Mouse (Mus musculus) hindbrain, embryonic 14.5 days (tissue): ENCODE data around the gene Pklr. TPM values are rescaled to one million over a fixed set of nuclear protein-coding genes. Genes with fewer than 3 reads are reported as not detected.

Experiments
- ATAC-seq: fragments of 200-750 bp; cut with Nextera tagmentation; 2 replicates; pipeline ENCODE4 v1.8.0; 2017; ENCODE audit warnings: moderate number of reproducible peaks, mild to moderate bottlenecking, moderate TSS enrichment, moderate library complexity; ENCODE audit not compliant: low FRiP score
- DNase-seq: peaks from one replicate; pipeline ENCODE4 v3.0.0-alpha.2; 2015; ENCODE audit warnings: low spot score
- H3K27ac ChIP-seq: fragments of 300-500 bp; sonication (generic); 2 replicates; pipeline ENCODE4 v1.5.1; 2014; ENCODE audit warnings: mild to moderate bottlenecking, moderate library complexity
- H3K27me3 ChIP-seq: fragments of 300-500 bp; sonication (generic); 2 replicates; pipeline ENCODE4 v1.6.1; 2014; ENCODE audit warnings: mild to moderate bottlenecking, low read length, mixed read lengths; ENCODE audit not compliant: control insufficient read depth, insufficient read depth
- H3K36me3 ChIP-seq: fragments of 300-500 bp; sonication (generic); replicated peaks from 2 replicates; pipeline ENCODE4 v1.6.1; 2014; ENCODE audit not compliant: control insufficient read depth, insufficient read depth
- H3K4me1 ChIP-seq: fragments of 300-500 bp; sonication (generic); replicated peaks from 2 replicates; pipeline ENCODE4 v1.6.1; 2014; ENCODE audit warnings: antibody characterized with exemption, low read length, mixed read lengths; ENCODE audit not compliant: control insufficient read depth, insufficient read depth
- H3K4me2 ChIP-seq: fragments of 300-500 bp; sonication (generic); replicated peaks from 2 replicates; pipeline ENCODE4 v1.6.1; 2014; ENCODE audit warnings: mild to moderate bottlenecking, moderate library complexity
- H3K4me3 ChIP-seq: fragments of 300-500 bp; sonication (generic); replicated peaks from 2 replicates; pipeline ENCODE4 v1.5.1; 2014; ENCODE audit warnings: mild to moderate bottlenecking, low read length
- H3K9ac ChIP-seq: fragments of 300-500 bp; sonication (generic); 2 replicates; pipeline ENCODE4 v1.6.1; 2014
- H3K9me3 ChIP-seq: fragments of 300-500 bp; sonication (generic); 2 replicates; pipeline ENCODE4 v1.6.1; 2016; ENCODE audit warnings: low read length; ENCODE audit not compliant: control insufficient read depth
- WGBS: fragments of 180-500 bp; shearing (Covaris S2); extraction: QIAGEN DNeasy Blood & Tissue Kit; methylation state at CpG from one replicate; pipeline ENCODE4 v1.1.7; 2014; 5-methylcytosine and 5-hydroxymethylcytosine counted together
- polyA plus RNA-seq: library from polyadenylated mRNA; unstranded; fragments of >200 nt; fragmentation: Nextera tagmentation; extraction: Ambion mirVana; gene quantifications from 2 replicates; pipeline ENCODE4 v1.2.1, GENCODE M21; 2014

The Pklr gene
- polyA plus RNA-seq, 1 experiment from 2014 or later = 0.11 TPM

DNA sequence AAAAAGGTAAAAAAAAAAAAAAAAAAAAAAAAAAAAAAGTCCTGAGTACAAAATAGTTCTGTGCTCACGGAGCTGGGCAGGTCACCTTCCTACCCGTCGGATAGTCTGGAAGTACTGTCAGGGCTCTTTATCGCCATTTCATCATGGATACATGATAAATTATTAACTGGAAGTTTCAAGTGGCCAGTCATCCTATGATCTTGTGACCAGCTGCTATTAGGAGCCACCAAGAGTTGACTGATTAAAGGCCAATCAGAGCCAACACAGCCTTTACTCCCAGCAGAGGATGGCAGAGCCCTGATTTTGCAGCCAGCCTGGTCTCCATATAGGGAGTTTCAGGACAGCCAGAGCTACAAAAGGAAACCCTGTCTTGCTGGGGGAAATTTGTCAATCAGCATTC is 22.9 kb upstream of the Pklr start:
- DNase-seq = no peak
- H3K36me3 ChIP-seq = no peaks in the 10 kb centered on the region
- no peak overlapping the region for H3K9ac ChIP-seq
- 89% methylated on average over 4 of the region's 4 CpGs for WGBS
- no peak overlapping the region for H3K4me2 ChIP-seq
- H3K9me3 ChIP-seq = no peaks in the 10 kb centered on the region
- no peaks in the 10 kb centered on the region for H3K27me3 ChIP-seq
- no peaks in the 10 kb centered on the region for H3K4me1 ChIP-seq
- no peak overlapping the region for H3K4me3 ChIP-seq
- ATAC-seq = no peak
- H3K27ac ChIP-seq = no peak overlapping the region

DNA sequence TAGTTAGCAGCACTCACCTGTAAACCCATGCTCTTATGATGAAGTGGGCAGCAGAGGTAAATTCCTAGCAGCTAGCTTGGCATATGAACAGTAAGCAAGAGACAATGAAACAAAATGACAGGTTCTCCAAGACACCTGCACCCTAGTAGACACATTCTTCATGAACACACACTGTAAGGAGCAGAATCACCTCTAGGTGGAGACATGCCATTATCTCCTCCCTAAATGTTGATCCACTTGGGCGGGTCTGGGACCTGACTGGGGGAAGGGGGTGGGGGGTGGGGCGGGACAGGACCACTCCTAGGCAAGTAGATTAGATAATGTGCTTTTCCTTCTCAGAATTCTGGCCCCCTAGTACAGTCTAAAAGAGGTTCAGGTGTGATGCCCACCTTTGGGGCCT is 20.4 kb upstream of the Pklr start:
- no peak overlapping the region for H3K9ac ChIP-seq
- H3K27me3 ChIP-seq = no peaks in the 10 kb centered on the region
- no peaks in the 10 kb centered on the region for H3K4me1 ChIP-seq
- no peaks in the 10 kb centered on the region for H3K36me3 ChIP-seq
- no peak overlapping the region for H3K4me3 ChIP-seq
- no peak overlapping the region for H3K4me2 ChIP-seq
- WGBS = 22% methylated on average over 2 of the region's 2 CpGs
- ATAC-seq (no peak), DNase-seq (no peak)
- no peaks in the 10 kb centered on the region for H3K9me3 ChIP-seq
- H3K27ac ChIP-seq = no peak overlapping the region

DNA sequence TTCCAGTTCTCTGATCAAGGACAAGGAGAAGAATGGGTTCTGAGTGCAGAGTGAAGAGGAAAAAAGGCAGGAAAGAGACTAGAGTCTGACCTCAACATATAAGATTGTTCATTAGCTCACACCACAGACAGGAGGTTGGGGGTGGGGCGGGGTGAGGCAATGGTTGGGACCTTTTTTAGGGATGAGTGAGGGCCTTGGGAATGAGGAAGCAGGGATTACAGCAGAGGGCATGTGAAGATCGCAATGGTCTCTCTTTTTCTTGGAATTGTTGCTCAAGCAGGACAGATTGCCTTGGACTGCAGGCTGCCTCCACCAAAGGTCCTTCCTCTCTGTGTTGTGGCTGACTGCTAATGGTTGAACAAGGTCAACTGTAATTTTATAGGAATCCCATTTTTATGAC is 12.6 kb upstream of the Pklr start:
- ATAC-seq (no peak), DNase-seq (no peak)
- Histone ChIP-seq H3K9ac (no peak overlapping the region), H3K4me2 (no peak overlapping the region), H3K36me3 (no peaks in the 10 kb centered on the region), H3K27ac (no peak overlapping the region), H3K27me3 (no peaks in the 10 kb centered on the region), H3K4me1 (no peaks in the 10 kb centered on the region), H3K9me3 (no peaks in the 10 kb centered on the region), H3K4me3 (no peak overlapping the region)
- WGBS = 80% methylated on average over 2 of the region's 2 CpGs

DNA sequence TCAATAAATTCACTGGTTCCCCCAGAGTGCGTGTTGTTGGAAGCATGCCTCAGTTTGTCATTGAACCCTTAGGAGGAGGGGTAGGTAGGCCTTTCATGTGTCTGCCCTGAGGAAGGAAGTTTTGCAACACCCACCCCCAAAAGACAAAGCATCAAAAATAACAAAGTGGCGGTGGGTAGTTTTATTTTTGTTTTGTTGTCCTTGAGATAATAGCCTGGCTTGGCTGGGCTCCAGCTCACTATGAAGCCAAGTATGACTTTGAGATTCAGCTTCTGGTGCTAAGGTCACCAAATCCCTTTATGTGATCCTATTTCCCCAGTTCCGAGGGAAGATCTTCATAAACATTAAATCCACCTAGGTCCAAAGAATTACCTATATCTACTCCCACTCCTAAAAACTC is 11.7 kb upstream of the Pklr start:
- H3K4me1 ChIP-seq = no peaks in the 10 kb centered on the region
- 77% methylated on average over 3 of the region's 3 CpGs for WGBS
- H3K27ac ChIP-seq = no peak overlapping the region
- no peak overlapping the region for H3K4me2 ChIP-seq
- H3K9ac ChIP-seq = no peak overlapping the region
- no peaks in the 10 kb centered on the region for H3K27me3 ChIP-seq
- H3K36me3 ChIP-seq = no peaks in the 10 kb centered on the region
- no peak overlapping the region for H3K4me3 ChIP-seq
- no peaks in the 10 kb centered on the region for H3K9me3 ChIP-seq
- ATAC-seq (no peak), DNase-seq (no peak)

DNA sequence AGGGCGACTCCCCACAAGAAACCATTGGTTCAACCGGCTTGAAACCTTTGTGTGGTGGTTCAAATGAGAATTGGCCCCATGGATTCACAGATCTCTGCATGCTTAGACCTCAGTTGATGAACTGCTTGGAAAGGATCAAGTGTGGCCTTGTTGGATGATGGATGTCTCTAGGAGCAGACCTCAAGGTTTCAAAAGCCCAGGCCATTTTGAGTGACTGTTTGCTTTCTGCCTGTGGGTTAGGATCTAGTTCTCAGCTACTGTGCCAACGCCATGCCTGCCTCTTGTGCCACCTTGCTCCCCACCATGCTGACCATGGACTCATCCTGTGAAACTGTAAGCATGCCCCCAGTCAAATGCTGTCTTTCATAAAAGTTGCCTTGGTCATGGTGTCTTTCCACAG is 10.0 kb upstream of the Pklr start:
- Histone ChIP-seq H3K4me3 (no peak overlapping the region), H3K4me2 (no peak overlapping the region), H3K9ac (no peak overlapping the region), H3K36me3 (no peaks in the 10 kb centered on the region), H3K27ac (no peak overlapping the region), H3K4me1 (no peaks in the 10 kb centered on the region), H3K27me3 (no peaks in the 10 kb centered on the region), H3K9me3 (no peaks in the 10 kb centered on the region)
- 91% methylated on average over 3 of the region's 3 CpGs for WGBS
- no peak for DNase-seq
- ATAC-seq = no peak

DNA sequence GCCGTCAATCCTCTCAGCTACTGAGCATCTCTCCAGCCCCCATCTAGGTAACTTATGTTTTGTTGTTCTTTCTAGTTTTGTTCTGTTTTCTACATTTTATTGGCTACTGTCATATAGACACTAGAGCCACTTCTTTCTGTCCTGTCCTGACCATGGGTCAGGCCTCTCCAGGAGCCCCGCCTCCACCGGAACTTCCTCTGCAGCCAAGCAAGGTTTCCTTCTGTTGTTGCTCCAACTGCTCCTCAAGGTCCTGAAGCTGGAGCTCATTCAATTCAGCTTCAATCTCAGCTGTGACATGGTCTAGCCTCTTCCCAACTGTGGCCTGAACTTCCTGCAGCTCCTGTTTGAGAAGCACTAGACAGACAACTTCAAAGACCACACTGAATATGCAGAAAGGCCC is 6.0 kb upstream of the Pklr start:
- H3K4me1 ChIP-seq = no peaks in the 10 kb centered on the region
- 92% methylated on average over 3 of the region's 3 CpGs for WGBS
- ATAC-seq = no peak

DNA sequence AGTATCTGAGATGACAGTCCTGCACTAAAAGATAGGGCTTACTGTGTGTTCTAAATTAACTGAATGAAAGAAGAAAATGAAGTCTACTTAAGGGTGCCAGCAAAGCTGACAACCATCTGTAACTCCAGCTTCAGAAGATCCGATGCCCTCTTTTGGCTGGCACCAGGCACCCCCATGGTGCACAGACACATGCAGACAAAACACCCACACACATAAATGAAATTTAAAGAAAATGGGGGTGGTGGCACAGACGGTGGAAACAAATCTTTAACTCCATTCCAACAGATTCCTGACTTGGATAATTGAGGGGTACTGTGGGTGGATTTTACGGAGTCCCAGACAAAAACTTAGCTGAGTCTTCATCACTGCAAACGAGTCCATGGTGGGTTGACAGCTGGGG is 4.1 kb upstream of the Pklr start:
- 44% methylated on average over 4 of the region's 4 CpGs for WGBS
- Histone ChIP-seq H3K9ac (peak overlapping the region; percentile 55; the same call in 1 of the 2 replicates), H3K4me3 (0 out of 2 replicates have a peak overlapping the region, but pooled peaks have one; percentile 27)

More for the DNA sequence above, 6.0 kb upstream of the Pklr start:
- H3K4me2 ChIP-seq = no peak overlapping the region
- no peak overlapping the region for H3K27ac ChIP-seq
- no peaks in the 10 kb centered on the region for H3K27me3 ChIP-seq
- H3K36me3 ChIP-seq = no peaks in the 10 kb centered on the region
- no peaks in the 10 kb centered on the region for H3K9me3 ChIP-seq
- DNase-seq = no peak
- no peak overlapping the region for H3K4me3 ChIP-seq
- no peak overlapping the region for H3K9ac ChIP-seq

DNA sequence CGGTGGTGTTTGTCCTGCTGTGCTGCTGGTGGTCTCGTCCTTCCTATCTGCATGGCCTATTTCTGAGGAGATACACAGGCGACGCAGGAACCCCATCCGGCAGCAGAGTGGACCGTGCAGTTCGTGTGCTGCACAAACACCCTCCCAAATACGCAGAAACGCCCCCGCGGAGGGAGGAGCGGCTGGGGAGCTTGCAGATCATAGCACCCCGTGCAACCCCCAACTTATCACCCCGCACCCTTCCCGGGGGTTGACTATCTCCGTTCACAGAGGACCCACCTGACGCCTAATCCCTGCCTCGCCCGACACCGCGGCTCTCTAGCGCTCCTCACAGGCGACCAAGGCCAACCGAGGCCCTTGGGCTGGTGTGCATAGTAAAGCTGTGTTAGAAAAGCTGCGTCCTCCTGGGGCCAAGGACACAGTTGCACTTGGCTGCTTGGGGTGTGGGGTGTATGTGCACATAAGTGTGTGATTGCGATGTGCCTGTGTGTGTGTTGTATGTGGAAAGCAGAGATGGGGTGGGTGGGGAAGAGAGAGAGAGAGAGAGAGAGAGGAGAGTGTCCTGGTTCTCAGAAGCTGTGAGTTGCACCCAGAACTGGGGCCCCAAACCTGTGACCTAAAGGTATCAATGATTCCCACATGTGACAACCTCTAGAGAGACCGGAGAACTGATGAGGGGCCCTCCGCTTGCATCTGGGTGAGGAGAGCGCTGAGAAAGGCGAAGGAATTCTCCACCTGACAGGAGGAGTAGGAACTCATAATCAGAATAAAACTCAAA is 3.5 kb upstream of the Pklr start:
- ATAC-seq = no peak

More for the DNA sequence above, 4.1 kb upstream of the Pklr start:
- Histone ChIP-seq H3K27me3 (no peaks in the 10 kb centered on the region), H3K36me3 (no peaks in the 10 kb centered on the region), H3K4me2 (peak overlapping the region; percentile 60), H3K9me3 (no peaks in the 10 kb centered on the region), H3K4me1 (no peaks in the 10 kb centered on the region), H3K27ac (no peak overlapping the region)
- DNase-seq (no peak), ATAC-seq (no peak)

DNA sequence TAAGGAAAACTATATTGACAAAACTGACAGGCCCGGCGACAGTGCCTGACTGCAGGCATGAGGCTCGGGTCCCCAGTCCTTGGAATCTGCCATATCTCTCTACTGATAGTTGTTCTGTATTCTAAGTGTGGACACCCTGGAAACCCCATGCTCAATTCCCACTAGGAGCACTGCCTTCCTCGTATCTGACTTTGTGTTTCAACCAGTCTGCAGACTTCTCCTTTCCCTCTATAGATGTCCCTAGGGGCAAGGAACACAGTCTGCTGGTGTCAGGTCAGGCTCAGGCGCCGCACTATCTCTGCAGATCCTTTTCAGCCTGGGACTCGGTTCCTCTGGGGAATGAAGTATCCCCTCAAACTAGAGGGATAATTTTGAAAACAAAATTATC is 2.9 kb upstream of the Pklr start:
- 81% methylated on average over 7 of the region's 7 CpGs for WGBS
- Histone ChIP-seq H3K9me3 (no peaks in the 10 kb centered on the region), H3K4me2 (no peak overlapping the region), H3K27me3 (no peaks in the 10 kb centered on the region), H3K9ac (no peak overlapping the region), H3K4me3 (no peak overlapping the region), H3K4me1 (no peaks in the 10 kb centered on the region), H3K36me3 (no peaks in the 10 kb centered on the region), H3K27ac (no peak overlapping the region)
- ATAC-seq (no peak), DNase-seq (no peak)

More for the DNA sequence above, 3.5 kb upstream of the Pklr start:
- no peaks in the 10 kb centered on the region for H3K4me1 ChIP-seq
- no peaks in the 10 kb centered on the region for H3K27me3 ChIP-seq
- no peak for DNase-seq
- H3K9me3 ChIP-seq = no peaks in the 10 kb centered on the region
- H3K36me3 ChIP-seq = no peaks in the 10 kb centered on the region
- peak overlapping the region; percentile 55; the same call in 1 of the 2 replicates for H3K9ac ChIP-seq
- H3K4me3 ChIP-seq = peak overlapping the region; percentile 27
- 20% methylated on average over 28 of the region's 30 CpGs for WGBS
- peak overlapping the region; percentile 60 for H3K4me2 ChIP-seq
- no peak overlapping the region for H3K27ac ChIP-seq

DNA sequence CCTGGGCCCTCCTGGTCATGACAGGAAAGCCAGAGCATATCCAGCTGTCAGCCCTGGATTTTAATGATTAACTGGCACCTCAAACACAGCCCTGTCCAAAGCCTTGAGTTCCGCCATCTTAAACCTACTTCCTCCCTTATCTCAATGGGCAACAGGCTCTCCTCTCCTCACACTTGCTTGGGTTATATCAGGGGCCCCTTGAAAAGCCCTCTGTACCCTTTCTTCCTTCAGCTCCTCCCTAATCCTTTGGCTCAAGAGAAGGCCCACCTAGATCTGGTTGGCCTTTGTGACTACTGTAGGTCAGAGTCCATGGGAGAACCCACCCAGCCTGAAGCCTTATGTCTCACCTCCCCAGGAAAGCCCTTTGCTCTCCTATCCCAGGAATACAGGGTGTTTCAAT is 2.2 kb upstream of the Pklr start:
- no peak for ATAC-seq

More for the DNA sequence above, 2.2 kb upstream of the Pklr start:
- DNase-seq = no peak
- H3K4me1 ChIP-seq = no peaks in the 10 kb centered on the region
- H3K4me3 ChIP-seq = no peak overlapping the region
- H3K27me3 ChIP-seq = no peaks in the 10 kb centered on the region
- no peaks in the 10 kb centered on the region for H3K9me3 ChIP-seq
- H3K36me3 ChIP-seq = no peaks in the 10 kb centered on the region
- H3K4me2 ChIP-seq = no peak overlapping the region
- 100% methylated on average over 1 of the region's 1 CpGs for WGBS
- no peak overlapping the region for H3K9ac ChIP-seq
- no peak overlapping the region for H3K27ac ChIP-seq
